Mouse (Mus musculus) cerebellum, adult 9-11 months (tissue): ENCODE data around the gene Olfr73.
"Not testable (repeated sequence)": the region's sequence is repeated elsewhere in the genome, so short reads cannot be mapped to it uniquely, and the experiment has no call there.

Experiments
- DNase-seq: peaks from one replicate; pipeline ENCODE4 v3.0.0; 2022

Olfr73 gene

GRCm38 (mm10) chr2:88037599-88037998 is at the start of gene Olfr73:
TSS of gene Olfr73 (minus strand) at chr2:88037699.
- DNase-seq = no peak

DNA sequence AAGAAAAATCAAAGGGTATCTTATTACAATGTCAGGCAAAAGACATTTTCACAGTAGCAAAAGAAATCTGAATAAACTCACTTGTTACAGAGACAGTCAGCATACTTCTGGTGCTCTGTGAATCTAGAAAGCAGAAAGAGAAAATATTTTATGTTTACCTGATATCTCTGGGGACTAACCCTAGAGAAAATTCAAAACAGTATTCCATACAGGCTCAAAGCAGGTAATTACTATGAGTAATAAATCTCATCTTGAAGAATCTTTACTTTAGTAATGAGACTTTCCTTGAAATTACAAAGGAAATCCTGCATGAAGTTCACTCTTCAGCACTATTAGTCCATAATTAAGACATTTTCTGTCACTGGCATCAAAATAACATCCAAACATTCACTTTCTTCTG is 34.2 kb upstream of the Olfr73 start, which contains the start of gene Olfr1163:
TSS of gene Olfr1163 (minus strand) at position 101 of the 400 bp plus-strand sequence.
- no peak for DNase-seq

GRCm38 (mm10) chr2:88063587-88063986 is 26.1 kb upstream of the Olfr73 start:
- DNase-seq = no peak

- no peak for DNase-seq
Observed at GRCm38 (mm10) chr2:88051029-88051428, 13.5 kb upstream of the Olfr73 start, which contains the start of gene Olfr1162. TSS of gene Olfr1162 (minus strand) at chr2:88051129.

DNA sequence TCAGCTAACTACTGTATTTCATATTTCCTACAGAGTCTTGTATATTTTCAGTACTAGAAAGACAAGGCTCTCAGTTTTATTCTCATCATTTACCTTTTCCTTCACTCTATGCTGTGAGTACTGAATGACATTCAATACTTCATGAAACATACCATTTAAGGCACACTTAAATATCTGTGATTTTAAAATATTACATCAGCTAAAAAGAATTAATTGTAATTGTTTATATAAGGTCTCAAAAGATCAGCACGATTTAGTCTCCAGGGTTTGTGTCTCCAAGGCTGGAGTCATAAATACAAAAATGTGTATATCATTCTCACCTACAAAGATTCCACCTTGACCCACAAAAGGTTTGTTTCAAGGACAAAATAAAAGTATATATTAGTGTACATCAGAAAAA is 15.0 kb downstream of the Olfr73 start, which contains the start of gene Olfr1161:
TSS of gene Olfr1161 (plus strand) at position 301 of the 400 bp plus-strand sequence.
- not testable (repeated sequence) for DNase-seq

- DNase-seq = no peak
Observed at GRCm38 (mm10) chr2:88007515-88008318, 29.8 kb downstream of the Olfr73 start, which contains the start of gene Olfr1160. TSS of gene Olfr1160 (minus strand) at chr2:88008268.

DNA sequence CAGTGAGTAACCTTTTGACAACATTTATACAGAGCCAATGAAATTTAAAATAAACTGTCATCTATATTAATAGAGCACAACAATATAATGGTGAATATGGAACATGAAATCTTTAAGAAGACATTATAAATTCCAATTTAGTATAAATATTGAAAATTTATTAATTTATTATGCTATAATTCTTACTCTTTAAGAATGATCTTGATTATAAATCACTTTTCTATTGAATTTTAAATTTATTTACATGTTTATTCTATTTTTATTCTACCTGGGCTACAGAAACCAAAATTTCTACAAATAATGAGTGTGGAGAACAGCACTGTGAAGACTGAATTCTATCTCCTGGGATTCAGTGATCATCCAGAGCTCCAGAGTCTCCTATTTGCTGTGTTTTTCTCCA is 47.7 kb downstream of the Olfr73 start, which contains the start of gene Olfr1158:
TSS of gene Olfr1158 (plus strand) at position 301 of the 400 bp plus-strand sequence.
- no peak for DNase-seq
